9 mouse cellular contexts compared by ENCODE assay signal in the genomic region with DNA sequence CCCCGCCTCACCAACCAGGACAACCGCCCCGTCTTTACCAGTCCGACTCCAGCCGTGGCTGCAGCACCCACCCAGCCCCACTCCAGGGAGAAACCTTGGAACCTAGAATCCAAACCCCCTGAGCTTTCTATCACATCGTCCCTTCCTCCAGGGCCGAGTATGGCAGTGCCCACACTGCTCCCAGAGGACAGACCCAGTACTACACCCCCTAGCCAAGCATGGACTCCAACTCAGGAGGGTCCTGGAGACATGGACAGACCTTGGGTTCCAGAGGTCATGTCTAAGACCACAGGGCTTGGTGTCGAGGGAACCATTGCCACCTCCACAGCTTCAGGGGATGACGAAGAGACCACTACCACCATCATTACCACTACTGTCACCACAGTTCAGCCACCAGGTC. TPM values are rescaled to one million over a fixed set of nuclear protein-coding genes. Genes with fewer than 3 reads are reported as not detected.
DNase-seq lines count a peak whose midpoint lies in the region; ATAC-seq and TF ChIP-seq lines count a peak whose summit lies in the region.
"Had no signal": no experiment of that assay in that cellular context is flagged by ENCODE, and none has a peak within 500 bp of the region (broad histone marks: within the 10 kb centered on the region; RNA-seq: fewer than 3 reads in every experiment).

No protein-coding gene starts in this region.

- 62% methylated on average over 9 of the region's 9 CpGs for WGBS in forebrain, postnatal 0 days
- 62% methylated on average over 9 of the region's 9 CpGs for WGBS in forebrain, embryonic 16.5 days
- WGBS in lung, embryonic 14.5 days: 33% methylated on average over 9 of the region's 9 CpGs

- peak; percentile 63 for TF ChIP-seq CTCF in forebrain, postnatal 0 days (IDR thresholded peaks at IDR 0.05; ENCODE audit: low read depth)
- peak; percentile 40 for TF ChIP-seq CTCF in cortical plate, adult 2 months (IDR thresholded peaks at IDR 0.05; ENCODE audit: extremely low read depth, insufficient read depth, low read length)
- peak; percentile 83 for TF ChIP-seq CTCF in lung, embryonic 14.5 days (IDR thresholded peaks at IDR 0.05; ENCODE audit: low read depth)

- H3K27ac ChIP-seq in forebrain, postnatal 0 days (ENCODE audit: low read depth, low read length): no peak overlapping the region
- H3K27ac ChIP-seq in forebrain, embryonic 16.5 days (ENCODE audit: low read length): no peak overlapping the region
- no peak overlapping the region for H3K27ac ChIP-seq in cortical plate, adult 2 months (ENCODE audit: insufficient read depth, low read length)
- H3K27ac ChIP-seq in lung, embryonic 14.5 days (ENCODE audit: low read depth): no peak overlapping the region
- H3K27ac ChIP-seq: stomach, embryonic 15.5 days had no signal

- H3K9ac ChIP-seq in forebrain, postnatal 0 days: no peak overlapping the region
- H3K9ac ChIP-seq in forebrain, embryonic 16.5 days (replicated peaks; ENCODE audit: low read depth, low read length): no peak overlapping the region
- no peak overlapping the region for H3K9ac ChIP-seq in lung, embryonic 14.5 days
- H3K9ac ChIP-seq: stomach, embryonic 15.5 days had no signal

- no peak for ATAC-seq in forebrain, postnatal 0 days
- no peak for ATAC-seq in forebrain, embryonic 16.5 days
- ATAC-seq in lung, embryonic 14.5 days (ENCODE audit: insufficient read depth): no peak

- H3K4me3 ChIP-seq in forebrain, postnatal 0 days (ENCODE audit: low read depth, low read length): no peak overlapping the region
- H3K4me3 ChIP-seq in forebrain, embryonic 16.5 days (replicated peaks; ENCODE audit: low read length): no peak overlapping the region
- no peak overlapping the region for H3K4me3 ChIP-seq in cortical plate, adult 2 months (ENCODE audit: insufficient read depth, low read length)
- no peak overlapping the region for H3K4me3 ChIP-seq in lung, embryonic 14.5 days (ENCODE audit: low read depth, low read length)
- H3K4me3 ChIP-seq: stomach, embryonic 15.5 days had no signal

- no peak for TF ChIP-seq POLR2A in cortical plate, adult 2 months (IDR thresholded peaks at IDR 0.05; ENCODE audit: extremely low read depth, insufficient read depth, low read length)

- H3K36me3 ChIP-seq in forebrain, postnatal 0 days (ENCODE audit: insufficient read depth): peaks cover 32% of the 10 kb centered on the region
- peaks cover 11% of the 10 kb centered on the region for H3K36me3 ChIP-seq in forebrain, embryonic 16.5 days (ENCODE audit: control insufficient read depth, insufficient read depth)
- no peaks in the 10 kb centered on the region for H3K36me3 ChIP-seq in lung, embryonic 14.5 days (ENCODE audit: insufficient read depth)
- H3K36me3 ChIP-seq: stomach, embryonic 15.5 days had no signal

- H3K4me2 ChIP-seq in forebrain, postnatal 0 days (ENCODE audit: low read depth): no peak overlapping the region
- no peak overlapping the region for H3K4me2 ChIP-seq in forebrain, embryonic 16.5 days (ENCODE audit: low read length)
- no peak overlapping the region for H3K4me2 ChIP-seq in lung, embryonic 14.5 days
- H3K4me2 ChIP-seq: stomach, embryonic 15.5 days had no signal

- H3K27me3 ChIP-seq in forebrain, postnatal 0 days (ENCODE audit: insufficient read depth, low read length): no peaks in the 10 kb centered on the region
- H3K27me3 ChIP-seq in forebrain, embryonic 16.5 days (replicated peaks; ENCODE audit: control insufficient read depth, insufficient read depth, low read length): no peaks in the 10 kb centered on the region
- H3K27me3 ChIP-seq in lung, embryonic 14.5 days (ENCODE audit: insufficient read depth, low read length): 0 out of 2 replicates have a peak, but pooled peaks cover 11% of the 10 kb centered on the region

- no peak for DNase-seq in forebrain, postnatal 0 days
- peak; percentile 15 for DNase-seq in 416B (ENCODE audit: low read depth)
- peak; percentile 68 for DNase-seq in lung, embryonic 14.5 days
- no peak for DNase-seq in right cerebral cortex, adult 18-20 months
- DNase-seq in gastrocnemius, adult 18-20 months (ENCODE audit: low spot score): no peak
- no peak for DNase-seq in left cerebral cortex, adult 11 months (ENCODE audit: low spot score)

- peaks cover 17% of the 10 kb centered on the region for H3K4me1 ChIP-seq in forebrain, postnatal 0 days (ENCODE audit: insufficient read depth)
- H3K4me1 ChIP-seq in forebrain, embryonic 16.5 days (replicated peaks; ENCODE audit: control insufficient read depth, insufficient read depth, low read length): peaks cover 64% of the 10 kb centered on the region
- H3K4me1 ChIP-seq in cortical plate, adult 2 months (ENCODE audit: control insufficient read depth, insufficient read depth, low read length): peaks cover 3% of the 10 kb centered on the region; the same call in 1 of the 2 replicates
- H3K4me1 ChIP-seq in lung, embryonic 14.5 days (ENCODE audit: insufficient read depth): no peaks in the 10 kb centered on the region
- H3K4me1 ChIP-seq: stomach, embryonic 15.5 days had no signal

- no peaks in the 10 kb centered on the region for H3K9me3 ChIP-seq in forebrain, postnatal 0 days (ENCODE audit: low read length)
- no peaks in the 10 kb centered on the region for H3K9me3 ChIP-seq in forebrain, embryonic 16.5 days (ENCODE audit: control insufficient read depth, low read length)
- no peaks in the 10 kb centered on the region for H3K9me3 ChIP-seq in lung, embryonic 14.5 days (ENCODE audit: low read depth, low read length)
- H3K9me3 ChIP-seq: stomach, embryonic 15.5 days had no signal

RNA-seq across cellular contexts. Expression of gene Sez6, which starts 23.1 kb away (rescaled TPM):
- 150 and 194 TPM in 2 replicates for total RNA-seq in forebrain, postnatal 0 days (2014; rRNA removed)
- polyA plus RNA-seq in forebrain, postnatal 0 days (2015; fragmentation: Nextera tagmentation; extraction: Ambion mirVana): 183 and 214 TPM in 2 replicates
- polyA plus RNA-seq in forebrain, embryonic 16.5 days (2015; fragmentation: Nextera tagmentation; extraction: Ambion mirVana): 257 and 284 TPM in 2 replicates
- 97.4 and 109 TPM in 2 replicates for polyA plus RNA-seq in cortical plate, adult 2 months (2012; rRNA removed)
- polyA plus RNA-seq in lung, embryonic 14.5 days (2014; fragmentation: Nextera tagmentation; extraction: Ambion mirVana): 0.05 and 0.22 TPM in 2 replicates
- under 1 TPM; 0.12 to 0.16 TPM for total RNA-seq in gastrocnemius, adult 18-20 months (2021)

RNA-seq across cellular contexts. Expression of gene Phf12, which starts 28.9 kb away (rescaled TPM):
- total RNA-seq in forebrain, postnatal 0 days (2014; rRNA removed): 35.9 and 49.3 TPM in 2 replicates
- 6.2 and 9.1 TPM in 2 replicates for polyA plus RNA-seq in forebrain, postnatal 0 days (2015; fragmentation: Nextera tagmentation; extraction: Ambion mirVana)
- polyA plus RNA-seq in forebrain, embryonic 16.5 days (2015; fragmentation: Nextera tagmentation; extraction: Ambion mirVana): 20.6 and 23.0 TPM in 2 replicates
- 37.7 and 43.2 TPM in 2 replicates for polyA plus RNA-seq in cortical plate, adult 2 months (2012; rRNA removed)
- polyA plus RNA-seq in lung, embryonic 14.5 days (2014; fragmentation: Nextera tagmentation; extraction: Ambion mirVana): 15.9 and 20.6 TPM in 2 replicates
- 10 to 100 TPM; 13.9 to 14.3 TPM for total RNA-seq in gastrocnemius, adult 18-20 months (2021)

RNA-seq across cellular contexts. Expression of gene Pipox, which starts 59.8 kb away (rescaled TPM):
- 3.8 and 6.8 TPM in 2 replicates for total RNA-seq in forebrain, postnatal 0 days (2014; rRNA removed)
- 3.7 and 4.2 TPM in 2 replicates for polyA plus RNA-seq in forebrain, postnatal 0 days (2015; fragmentation: Nextera tagmentation; extraction: Ambion mirVana)
- polyA plus RNA-seq in forebrain, embryonic 16.5 days (2015; fragmentation: Nextera tagmentation; extraction: Ambion mirVana): 8.6 and 12.6 TPM in 2 replicates
- 3.2 and 3.8 TPM in 2 replicates for polyA plus RNA-seq in cortical plate, adult 2 months (2012; rRNA removed)
- 0.88 and 1.6 TPM in 2 replicates for polyA plus RNA-seq in lung, embryonic 14.5 days (2014; fragmentation: Nextera tagmentation; extraction: Ambion mirVana)
- not detected for total RNA-seq in gastrocnemius, adult 18-20 months (2021)

Comparison
In these comparisons a context has a peak if more than half of its experiments do, and no peak if none do; other contexts are left out.
1. DNase-seq: peak in 416B (single experiment) and lung, embryonic 14.5 days (single experiment); none in forebrain, postnatal 0 days (single experiment), right cerebral cortex, adult 18-20 months (single experiment), gastrocnemius, adult 18-20 months (single experiment) and left cerebral cortex, adult 11 months (single experiment).
2. RNA of gene Sez6, which starts 23.1 kb away (polyA plus RNA-seq): 257 to 284 TPM in forebrain, embryonic 16.5 days, 183 to 214 TPM in forebrain, postnatal 0 days and 97.4 to 109 TPM in cortical plate, adult 2 months; 0.05 to 0.22 TPM in lung, embryonic 14.5 days; every median in the first group is over 10 times any median in the second.
3. Peak in every context shown above with its lines, with median percentiles within 50 percentile points of each other: CTCF ChIP-seq.